Mouse (Mus musculus): ENCODE data around the gene Lif. TPM values are rescaled to one million over a fixed set of nuclear protein-coding genes. Genes with fewer than 3 reads are reported as not detected.

Lif gene
- polyA plus RNA-seq, 1 experiment from 2014 or later, result 0.65 TPM

DNA sequence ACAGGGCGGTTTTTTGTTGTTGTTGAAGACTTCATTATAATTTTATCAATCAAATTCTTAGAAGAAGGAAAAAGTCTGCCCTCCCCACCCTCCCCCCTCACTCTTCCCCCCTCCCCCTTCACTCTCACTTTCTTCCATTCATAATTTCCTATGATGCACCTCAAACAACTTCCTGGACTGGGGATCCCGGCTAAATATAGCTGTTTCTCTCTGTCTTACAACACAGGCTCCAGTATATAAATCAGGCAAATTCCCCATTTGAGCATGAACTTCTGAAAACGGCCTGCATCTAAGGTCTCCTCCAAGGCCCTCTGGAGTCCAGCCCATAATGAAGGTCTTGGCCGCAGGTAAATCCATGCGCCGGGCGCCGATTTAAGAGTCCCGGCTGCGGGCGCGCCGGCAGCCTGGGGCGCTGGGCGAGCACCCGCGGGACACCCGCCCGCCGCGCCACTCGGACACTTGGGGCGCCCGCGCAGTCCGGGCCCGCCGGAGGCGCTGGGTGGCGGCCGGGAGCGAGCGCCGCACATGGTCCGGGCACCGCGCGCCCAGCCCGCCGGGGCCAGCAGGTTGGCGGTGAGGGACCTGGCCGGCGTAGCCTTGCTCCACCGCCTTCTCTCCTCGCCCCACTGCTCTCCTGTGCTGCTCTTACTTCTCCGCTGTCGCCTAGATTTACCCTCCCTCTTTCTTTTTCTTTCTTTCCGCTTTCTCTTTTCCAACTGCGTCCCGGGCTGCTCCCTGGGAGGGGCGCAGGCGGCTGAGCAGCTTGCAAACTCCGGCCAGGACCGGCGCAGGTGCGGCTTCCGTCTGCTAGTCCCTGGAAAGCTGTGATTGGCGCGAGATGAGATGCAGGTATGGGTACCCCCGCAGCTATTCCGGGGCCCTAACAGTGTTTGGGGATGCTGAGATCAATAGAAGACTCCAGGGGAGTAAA, 9.2 kb downstream of the Lif start:
- Histone ChIP-seq H3K36me3 (no peaks in the 10 kb centered on the region), H3K9ac (peak overlapping the region; percentile 53; the same call in 1 of the 2 replicates), H3K4me1 (peaks cover 49% of the 10 kb centered on the region), H3K27ac (peak overlapping the region; percentile 80), H3K4me2 (peak overlapping the region; percentile 90), H3K27me3 (replicated peaks) (peaks cover 21% of the 10 kb centered on the region), H3K9me3 (no peaks in the 10 kb centered on the region), H3K4me3 (replicated peaks) (peak overlapping the region; percentile 59)
- ATAC-seq (ENCODE audit: insufficient read depth, low FRiP score, low read depth), result peak; percentile 44; the same call in 1 of the 2 replicates
- under 1% methylated on average over 60 of the region's 61 CpGs for WGBS

DNA sequence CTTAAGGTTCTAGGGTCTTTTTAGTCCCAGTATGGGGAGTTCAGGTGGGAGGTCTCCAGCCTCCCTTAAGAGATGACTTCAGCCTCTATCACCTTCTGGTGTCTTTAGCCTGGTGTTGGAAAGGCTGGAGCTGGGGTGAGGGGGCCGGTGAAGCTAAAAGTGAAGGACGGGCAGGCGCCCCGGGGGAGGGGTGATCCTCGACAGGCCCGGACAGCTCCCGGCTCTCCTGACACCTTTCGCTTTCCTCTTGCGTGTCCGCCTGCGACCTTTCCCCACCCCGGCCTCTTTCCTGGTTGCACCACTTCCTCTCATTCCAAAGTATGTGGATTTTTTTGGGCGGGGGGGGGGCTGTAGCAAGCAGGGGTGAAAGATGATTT, 9.8 kb downstream of the Lif start:
- 2% methylated on average over 13 of the region's 13 CpGs for WGBS
- ATAC-seq (ENCODE audit: insufficient read depth, low FRiP score, low read depth), result no peak
- peak overlapping the region; percentile 59 for H3K4me3 ChIP-seq (replicated peaks)
- peaks cover 44% of the 10 kb centered on the region for H3K4me1 ChIP-seq
- no peak overlapping the region for H3K27ac ChIP-seq
- H3K9ac ChIP-seq, result peak overlapping the region; percentile 53; the same call in 1 of the 2 replicates
- no peaks in the 10 kb centered on the region for H3K36me3 ChIP-seq
- H3K27me3 ChIP-seq (replicated peaks), result peaks cover 21% of the 10 kb centered on the region
- H3K9me3 ChIP-seq, result no peaks in the 10 kb centered on the region
- peak overlapping the region; percentile 90 for H3K4me2 ChIP-seq

- no peak for ATAC-seq (ENCODE audit: insufficient read depth, low FRiP score, low read depth)
- Histone ChIP-seq H3K4me1 (peaks cover 32% of the 10 kb centered on the region), H3K27me3 (replicated peaks) (peaks cover 21% of the 10 kb centered on the region), H3K4me2 (no peak overlapping the region), H3K36me3 (no peaks in the 10 kb centered on the region), H3K9me3 (no peaks in the 10 kb centered on the region), H3K4me3 (replicated peaks) (no peak overlapping the region), H3K27ac (no peak overlapping the region), H3K9ac (no peak overlapping the region)
- 85% methylated on average over 6 of the region's 6 CpGs for WGBS
These were observed 11.1 kb downstream of the Lif start for GRCm38 (mm10) chr11:4268500-4268899.

DNA sequence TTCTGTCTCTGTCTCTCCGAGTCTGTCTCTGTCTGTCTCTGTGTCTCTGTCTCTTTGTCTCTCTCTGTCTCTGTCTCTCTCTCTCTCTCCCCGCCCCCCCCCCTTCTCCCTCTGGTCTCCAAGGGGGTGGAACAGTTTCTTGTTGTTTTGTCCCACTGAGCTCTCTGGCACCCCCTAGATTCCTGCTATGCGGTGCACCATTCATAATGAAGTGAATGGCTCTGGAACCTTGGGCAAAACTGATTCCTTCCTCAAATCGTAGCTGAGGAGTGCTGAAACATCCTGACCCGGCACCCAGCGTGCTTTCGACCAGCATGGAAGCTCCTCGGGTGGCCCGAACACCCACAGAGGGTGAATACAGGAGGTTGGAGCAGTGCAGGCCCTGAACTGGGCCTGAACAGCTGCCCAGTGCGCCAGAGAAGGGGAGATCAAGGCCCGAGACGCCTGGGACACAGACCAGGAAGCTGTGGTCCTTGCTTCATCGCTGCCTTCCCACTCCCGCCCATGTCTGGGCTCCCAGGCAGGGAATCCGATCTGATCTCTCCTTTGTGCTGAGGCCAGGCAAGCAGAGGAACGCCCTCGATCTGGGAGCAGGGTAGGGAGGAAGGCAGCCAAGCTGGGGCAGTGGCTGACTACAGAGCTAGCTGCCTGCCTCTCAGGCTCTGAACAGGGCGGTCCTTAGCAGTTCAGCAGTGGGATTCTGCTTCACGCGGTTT, 13.5 kb downstream of the Lif start:
- no peaks in the 10 kb centered on the region for H3K9me3 ChIP-seq
- 33% methylated on average over 20 of the region's 20 CpGs for WGBS
- peaks cover 16% of the 10 kb centered on the region for H3K27me3 ChIP-seq (replicated peaks)
- ATAC-seq (ENCODE audit: insufficient read depth, low FRiP score, low read depth), result peak; percentile 48
- H3K4me1 ChIP-seq, result peaks cover 17% of the 10 kb centered on the region; the same call in 1 of the 2 replicates
- H3K9ac ChIP-seq, result no peak overlapping the region
- no peak overlapping the region for H3K4me3 ChIP-seq (replicated peaks)
- no peak overlapping the region for H3K4me2 ChIP-seq
- no peaks in the 10 kb centered on the region for H3K36me3 ChIP-seq
- peak overlapping the region; percentile 71; the same call in 1 of the 2 replicates for H3K27ac ChIP-seq

DNA sequence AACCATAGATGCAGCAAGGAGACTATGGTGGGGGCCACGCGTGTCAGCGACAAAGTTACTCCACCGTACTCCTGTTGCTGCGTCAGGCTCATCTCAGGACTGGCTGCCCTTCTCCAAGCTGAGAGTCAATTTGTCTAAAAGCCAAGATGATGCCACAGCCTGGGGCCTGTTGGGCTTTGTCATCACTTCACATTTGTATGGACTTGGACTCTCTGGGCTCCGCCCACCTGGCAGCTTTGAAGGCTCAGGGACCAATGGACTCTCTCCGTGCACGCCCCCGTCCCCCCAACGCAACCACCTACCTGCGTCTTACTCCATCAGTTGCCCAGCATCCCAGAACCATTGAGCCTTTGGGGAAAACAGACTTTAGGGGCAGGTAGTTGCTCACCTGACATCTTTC, 14.2 kb downstream of the Lif start:
- H3K4me1 ChIP-seq, result peaks cover 20% of the 10 kb centered on the region; the same call in 1 of the 2 replicates
- H3K4me3 ChIP-seq (replicated peaks), result no peak overlapping the region
- no peaks in the 10 kb centered on the region for H3K9me3 ChIP-seq
- H3K27me3 ChIP-seq (replicated peaks), result peaks cover 14% of the 10 kb centered on the region; the same call in 1 of the 2 replicates
- WGBS, result 78% methylated on average over 11 of the region's 11 CpGs
- H3K4me2 ChIP-seq, result no peak overlapping the region
- H3K9ac ChIP-seq, result no peak overlapping the region
- no peak for ATAC-seq (ENCODE audit: insufficient read depth, low FRiP score, low read depth)
- H3K27ac ChIP-seq, result no peak overlapping the region
- H3K36me3 ChIP-seq, result no peaks in the 10 kb centered on the region

DNA sequence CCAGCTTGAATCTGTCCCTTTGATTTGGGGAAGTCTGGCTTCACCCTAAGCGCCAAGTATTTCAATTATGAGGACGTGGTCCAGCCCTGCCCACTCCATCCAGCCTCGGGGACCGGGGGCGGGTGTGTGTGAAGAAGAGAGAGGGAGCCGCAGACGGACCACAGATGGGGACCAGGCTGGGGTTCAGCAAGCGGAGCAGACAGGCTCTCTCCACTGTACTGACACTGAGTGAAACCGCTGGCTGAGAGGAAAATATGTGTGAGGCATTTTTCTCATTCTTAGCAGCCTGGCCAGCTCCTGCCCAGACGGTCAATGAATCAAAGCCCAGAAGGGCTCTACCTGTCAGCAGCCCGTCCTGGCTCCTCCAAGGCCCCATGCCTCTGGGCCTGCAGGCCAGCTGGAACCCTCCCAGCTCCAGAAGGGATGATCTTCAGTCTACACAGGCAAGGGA, 19.1 kb downstream of the Lif start:
- peak; percentile 29; the same call in 1 of the 2 replicates for ATAC-seq (ENCODE audit: insufficient read depth, low FRiP score, low read depth)
- Histone ChIP-seq H3K9me3 (no peaks in the 10 kb centered on the region), H3K27me3 (replicated peaks) (no peaks in the 10 kb centered on the region), H3K4me2 (no peak overlapping the region), H3K36me3 (no peaks in the 10 kb centered on the region), H3K4me3 (replicated peaks) (no peak overlapping the region), H3K4me1 (0 out of 2 replicates have a peak, but pooled peaks cover 7% of the 10 kb centered on the region), H3K27ac (peak overlapping the region; percentile 59; the same call in 1 of the 2 replicates), H3K9ac (no peak overlapping the region)
- WGBS, result 43% methylated on average over 11 of the region's 11 CpGs

DNA sequence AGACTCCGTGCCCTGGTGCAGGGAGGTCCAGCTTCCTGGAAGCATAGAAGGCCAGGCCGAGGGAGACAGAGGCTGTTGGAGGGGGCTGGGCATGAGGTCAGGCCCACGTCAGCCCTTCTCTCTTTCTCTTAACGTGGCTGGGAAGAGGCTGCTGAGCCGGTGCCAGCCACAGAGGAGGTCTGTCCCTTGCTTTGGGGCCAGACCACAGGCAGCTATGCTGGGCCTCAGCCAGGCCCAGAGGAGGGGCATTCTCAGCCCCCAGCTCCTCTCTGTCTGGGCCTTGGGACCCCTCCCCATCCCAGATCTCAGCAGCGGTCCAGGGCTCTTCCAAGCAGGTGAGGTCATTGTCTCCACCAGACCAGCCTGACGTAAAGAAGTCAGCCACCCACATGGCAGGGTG, 22.6 kb downstream of the Lif start:
- Histone ChIP-seq H3K27me3 (replicated peaks) (no peaks in the 10 kb centered on the region), H3K4me1 (peaks cover 6% of the 10 kb centered on the region; the same call in 1 of the 2 replicates), H3K9ac (no peak overlapping the region), H3K27ac (no peak overlapping the region), H3K4me3 (replicated peaks) (no peak overlapping the region), H3K36me3 (no peaks in the 10 kb centered on the region), H3K9me3 (no peaks in the 10 kb centered on the region), H3K4me2 (no peak overlapping the region)
- 40% methylated on average over 7 of the region's 7 CpGs for WGBS
- ATAC-seq (ENCODE audit: insufficient read depth, low FRiP score, low read depth), result no peak

DNA sequence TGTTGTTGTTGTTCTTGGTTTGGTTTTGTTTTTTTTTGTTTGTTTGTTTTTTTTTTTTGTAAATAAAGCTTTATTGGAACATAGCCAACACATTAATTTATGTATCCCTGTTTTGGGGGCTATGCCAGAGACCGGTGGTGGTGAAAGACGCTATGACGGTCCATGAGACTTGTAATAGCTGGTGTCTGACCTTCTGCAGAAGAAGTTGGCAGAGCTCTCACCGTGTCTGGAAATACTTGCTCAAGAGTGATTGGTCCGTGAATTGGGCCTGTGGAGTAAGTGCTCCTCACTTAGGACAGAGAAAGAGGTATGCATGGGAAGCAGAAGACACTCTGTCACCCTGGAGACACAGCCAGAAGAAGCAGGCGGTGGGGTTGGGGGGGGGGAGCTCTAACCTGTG, 24.5 kb downstream of the Lif start:
- H3K27ac ChIP-seq, result no peak overlapping the region
- no peak for ATAC-seq (ENCODE audit: insufficient read depth, low FRiP score, low read depth)

DNA sequence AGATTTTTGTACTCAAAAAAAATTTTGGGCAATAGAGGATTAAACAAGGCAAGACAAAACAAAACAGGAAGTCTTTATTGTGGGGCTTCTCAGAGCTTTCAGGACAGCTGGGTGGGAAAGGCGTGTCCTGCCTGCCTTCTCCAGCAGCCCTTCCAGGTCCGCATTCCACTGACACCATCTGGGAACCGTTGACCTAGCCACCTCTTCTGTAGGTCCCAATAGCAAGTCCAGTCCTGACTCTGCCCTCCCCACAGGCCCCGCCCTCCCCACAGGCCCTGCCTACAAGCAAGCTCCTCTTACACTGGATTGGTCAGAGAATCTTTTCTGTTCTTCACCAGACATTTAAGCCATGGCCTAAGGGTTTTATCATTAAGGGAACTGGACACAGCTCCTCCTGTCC, 26.3 kb downstream of the Lif start:
- H3K9ac ChIP-seq, result no peak overlapping the region
- H3K4me1 ChIP-seq, result no peaks in the 10 kb centered on the region; the same call in 1 of the 2 replicates
- H3K27ac ChIP-seq, result no peak overlapping the region
- peak; percentile 70 for ATAC-seq (ENCODE audit: insufficient read depth, low FRiP score, low read depth)
- H3K9me3 ChIP-seq, result no peaks in the 10 kb centered on the region
- H3K27me3 ChIP-seq (replicated peaks), result no peaks in the 10 kb centered on the region
- no peaks in the 10 kb centered on the region for H3K36me3 ChIP-seq
- H3K4me3 ChIP-seq (replicated peaks), result no peak overlapping the region
- H3K4me2 ChIP-seq, result no peak overlapping the region
- 21% methylated on average over 4 of the region's 4 CpGs for WGBS

More for the DNA sequence above, 24.5 kb downstream of the Lif start:
- no peaks in the 10 kb centered on the region for H3K36me3 ChIP-seq
- WGBS, result 75% methylated on average over 6 of the region's 6 CpGs
- no peaks in the 10 kb centered on the region for H3K27me3 ChIP-seq (replicated peaks)
- no peak overlapping the region for H3K4me2 ChIP-seq
- H3K9ac ChIP-seq, result no peak overlapping the region
- no peak overlapping the region for H3K4me3 ChIP-seq (replicated peaks)
- no peaks in the 10 kb centered on the region for H3K9me3 ChIP-seq
- no peaks in the 10 kb centered on the region; the same call in 1 of the 2 replicates for H3K4me1 ChIP-seq

DNA sequence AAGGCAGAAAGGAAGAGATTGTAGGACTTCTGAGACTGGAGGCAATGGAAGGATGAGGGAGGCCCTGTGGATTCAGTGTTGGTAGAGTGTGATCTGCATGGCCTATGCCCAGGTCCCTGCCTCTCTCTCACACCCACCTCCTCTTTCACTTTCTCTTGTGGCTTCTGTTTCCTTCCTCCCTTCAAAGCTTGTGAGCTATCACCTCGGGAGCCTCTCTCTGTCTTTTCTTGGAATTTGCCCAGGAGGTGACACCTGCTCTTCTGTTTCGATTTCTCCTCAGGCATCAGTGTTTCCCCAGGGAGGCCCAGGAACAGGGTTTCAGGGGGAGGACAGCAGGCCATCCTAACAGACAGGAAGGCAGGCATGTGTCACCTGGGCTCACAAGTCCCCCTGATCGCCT, 31.9 kb downstream of the Lif start:
- H3K27ac ChIP-seq, result no peak overlapping the region
- no peaks in the 10 kb centered on the region for H3K9me3 ChIP-seq
- no peaks in the 10 kb centered on the region for H3K27me3 ChIP-seq (replicated peaks)
- H3K36me3 ChIP-seq, result no peaks in the 10 kb centered on the region
- no peak overlapping the region for H3K4me2 ChIP-seq
- ATAC-seq (ENCODE audit: insufficient read depth, low FRiP score, low read depth), result no peak
- no peak overlapping the region for H3K9ac ChIP-seq
- no peak overlapping the region for H3K4me3 ChIP-seq (replicated peaks)
- 0 out of 2 replicates have a peak, but pooled peaks cover 3% of the 10 kb centered on the region for H3K4me1 ChIP-seq
- WGBS, result 52% methylated on average over 3 of the region's 3 CpGs

DNA sequence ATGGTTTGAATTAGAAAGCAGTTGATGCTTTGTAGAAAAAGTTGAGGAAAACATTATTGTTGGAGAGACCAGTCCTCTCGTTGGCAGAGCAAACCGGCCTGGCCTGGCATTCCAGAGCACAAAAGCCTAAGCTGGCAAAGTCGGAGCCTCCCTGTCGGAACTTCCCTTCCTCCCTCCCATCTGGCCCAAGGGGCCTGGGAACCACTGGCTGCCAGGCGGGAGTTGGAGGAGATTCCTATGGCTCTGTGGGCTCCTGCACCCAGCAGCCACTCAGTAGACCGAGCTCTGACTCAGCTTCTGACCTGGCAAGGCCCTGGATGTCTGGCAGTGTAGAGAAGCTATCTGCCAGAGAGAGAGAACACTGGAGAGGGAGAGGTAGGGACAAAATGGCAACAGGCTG, 34.3 kb downstream of the Lif start:
- H3K9ac ChIP-seq, result no peak overlapping the region
- no peak overlapping the region for H3K4me2 ChIP-seq
- no peaks in the 10 kb centered on the region for H3K36me3 ChIP-seq
- H3K27ac ChIP-seq, result no peak overlapping the region
- 74% methylated on average over 6 of the region's 6 CpGs for WGBS
- H3K4me1 ChIP-seq, result peaks cover 8% of the 10 kb centered on the region; the same call in 1 of the 2 replicates
- H3K27me3 ChIP-seq (replicated peaks), result no peaks in the 10 kb centered on the region
- ATAC-seq (ENCODE audit: insufficient read depth, low FRiP score, low read depth), result no peak
- no peaks in the 10 kb centered on the region for H3K9me3 ChIP-seq
- no peak overlapping the region for H3K4me3 ChIP-seq (replicated peaks)

Data from stomach, embryonic 15.5 days (tissue).